Mouse (Mus musculus): ENCODE measurements at regions not wholly inside any gene's neighbourhood (a gene's known extent, or its start where the extent isn't known, plus 50 kb on each side); places are given as distances from the start of the nearest gene placed in this dataset.

GRCm38 (mm10) chr7:113133891-113134290, 73.4 kb upstream of the Arntl start:
- 87% methylated on average over 5 of the region's 5 CpGs for WGBS
- no peak overlapping the region for H3K9ac ChIP-seq
- no peaks in the 10 kb centered on the region for H3K9me3 ChIP-seq
- H3K27me3 ChIP-seq (replicated peaks), result no peaks in the 10 kb centered on the region
- no peaks in the 10 kb centered on the region for H3K4me1 ChIP-seq
- H3K27ac ChIP-seq, result no peak overlapping the region
- H3K36me3 ChIP-seq, result no peaks in the 10 kb centered on the region
- H3K4me2 ChIP-seq (replicated peaks), result no peak overlapping the region
- no peak overlapping the region for H3K4me3 ChIP-seq
- no peak for ATAC-seq (ENCODE audit: low FRiP score, low read depth)

GRCm38 (mm10) chr7:113140011-113140438, 67.2 kb upstream of the Arntl start:
- 85% methylated on average over 10 of the region's 10 CpGs for WGBS
- Histone ChIP-seq H3K4me3 (no peak overlapping the region), H3K9ac (no peak overlapping the region), H3K4me2 (replicated peaks) (no peak overlapping the region), H3K4me1 (peaks cover 9% of the 10 kb centered on the region; the same call in 1 of the 2 replicates), H3K27ac (no peak overlapping the region), H3K9me3 (no peaks in the 10 kb centered on the region), H3K27me3 (replicated peaks) (no peaks in the 10 kb centered on the region), H3K36me3 (no peaks in the 10 kb centered on the region)
- ATAC-seq (ENCODE audit: low FRiP score, low read depth), result no peak

GRCm38 (mm10) chr7:113141846-113142683, 65.2 kb upstream of the Arntl start:
- H3K27ac ChIP-seq, result no peak overlapping the region
- peak overlapping the region; percentile 32; the same call in 1 of the 2 replicates for H3K4me2 ChIP-seq (replicated peaks)
- H3K4me1 ChIP-seq, result peaks cover 9% of the 10 kb centered on the region; the same call in 1 of the 2 replicates
- no peak for ATAC-seq (ENCODE audit: low FRiP score, low read depth)
- 33% methylated on average over 10 of the region's 10 CpGs for WGBS
- no peaks in the 10 kb centered on the region for H3K36me3 ChIP-seq
- H3K9ac ChIP-seq, result no peak overlapping the region
- no peak overlapping the region for H3K4me3 ChIP-seq
- H3K9me3 ChIP-seq, result no peaks in the 10 kb centered on the region
- no peaks in the 10 kb centered on the region for H3K27me3 ChIP-seq (replicated peaks)

GRCm38 (mm10) chr7:113143552-113143951, 63.7 kb upstream of the Arntl start:
- Histone ChIP-seq H3K9ac (no peak overlapping the region), H3K4me1 (peaks cover 12% of the 10 kb centered on the region; the same call in 1 of the 2 replicates), H3K9me3 (no peaks in the 10 kb centered on the region), H3K27ac (no peak overlapping the region), H3K36me3 (no peaks in the 10 kb centered on the region), H3K4me2 (replicated peaks) (no peak overlapping the region), H3K4me3 (no peak overlapping the region), H3K27me3 (replicated peaks) (no peaks in the 10 kb centered on the region)
- no peak for ATAC-seq (ENCODE audit: low FRiP score, low read depth)
- WGBS, result 14% methylated on average over 7 of the region's 7 CpGs

- Histone ChIP-seq H3K9ac (no peak overlapping the region), H3K27ac (no peak overlapping the region), H3K4me2 (replicated peaks) (no peak overlapping the region), H3K9me3 (no peaks in the 10 kb centered on the region), H3K36me3 (no peaks in the 10 kb centered on the region), H3K4me3 (no peak overlapping the region), H3K27me3 (replicated peaks) (no peaks in the 10 kb centered on the region), H3K4me1 (peaks cover 12% of the 10 kb centered on the region; the same call in 1 of the 2 replicates)
- ATAC-seq (ENCODE audit: low FRiP score, low read depth), result no peak
- WGBS, result 90% methylated on average over 8 of the region's 8 CpGs
These were observed 62.2 kb upstream of the Arntl start for GRCm38 (mm10) chr7:113145046-113145445.

- no peak for ATAC-seq (ENCODE audit: low FRiP score, low read depth)
- H3K4me2 ChIP-seq (replicated peaks), result no peak overlapping the region
- no peak overlapping the region for H3K27ac ChIP-seq
- H3K27me3 ChIP-seq (replicated peaks), result no peaks in the 10 kb centered on the region
- 71% methylated on average over 2 of the region's 2 CpGs for WGBS
- H3K36me3 ChIP-seq, result no peaks in the 10 kb centered on the region
- no peaks in the 10 kb centered on the region for H3K9me3 ChIP-seq
- H3K9ac ChIP-seq, result no peak overlapping the region
- peaks cover 12% of the 10 kb centered on the region; the same call in 1 of the 2 replicates for H3K4me1 ChIP-seq
- H3K4me3 ChIP-seq, result no peak overlapping the region
These were observed 61.2 kb upstream of the Arntl start for GRCm38 (mm10) chr7:113146108-113146507.

GRCm38 (mm10) chr7:113146526-113146925, 60.7 kb upstream of the Arntl start:
- Histone ChIP-seq H3K4me1 (peaks cover 8% of the 10 kb centered on the region; the same call in 1 of the 2 replicates), H3K9ac (no peak overlapping the region), H3K4me3 (no peak overlapping the region), H3K27me3 (replicated peaks) (no peaks in the 10 kb centered on the region), H3K27ac (no peak overlapping the region), H3K4me2 (replicated peaks) (no peak overlapping the region), H3K36me3 (no peaks in the 10 kb centered on the region), H3K9me3 (no peaks in the 10 kb centered on the region)
- 91% methylated on average over 9 of the region's 9 CpGs for WGBS
- no peak for ATAC-seq (ENCODE audit: low FRiP score, low read depth)

- Histone ChIP-seq H3K27me3 (replicated peaks) (no peaks in the 10 kb centered on the region), H3K36me3 (no peaks in the 10 kb centered on the region), H3K4me1 (peaks cover 3% of the 10 kb centered on the region; the same call in 1 of the 2 replicates), H3K9ac (no peak overlapping the region), H3K4me2 (replicated peaks) (no peak overlapping the region), H3K4me3 (no peak overlapping the region), H3K9me3 (no peaks in the 10 kb centered on the region), H3K27ac (no peak overlapping the region)
- ATAC-seq (ENCODE audit: low FRiP score, low read depth), result no peak
- WGBS, result 40% methylated on average over 16 of the region's 16 CpGs
These were observed 59.6 kb upstream of the Arntl start for GRCm38 (mm10) chr7:113147391-113148332.

- H3K27ac ChIP-seq, result no peak overlapping the region
- no peak for ATAC-seq (ENCODE audit: low FRiP score, low read depth)
- H3K36me3 ChIP-seq, result no peaks in the 10 kb centered on the region
- no peaks in the 10 kb centered on the region for H3K27me3 ChIP-seq (replicated peaks)
- H3K4me2 ChIP-seq (replicated peaks), result no peak overlapping the region
- WGBS, result 96% methylated on average over 6 of the region's 6 CpGs
- no peaks in the 10 kb centered on the region for H3K9me3 ChIP-seq
- no peak overlapping the region for H3K9ac ChIP-seq
- no peak overlapping the region for H3K4me3 ChIP-seq
- H3K4me1 ChIP-seq, result peaks cover 3% of the 10 kb centered on the region; the same call in 1 of the 2 replicates
These were observed 58.6 kb upstream of the Arntl start for GRCm38 (mm10) chr7:113148700-113149099.

GRCm38 (mm10) chr7:113149966-113150470, 57.2 kb upstream of the Arntl start:
- Histone ChIP-seq H3K27me3 (replicated peaks) (no peaks in the 10 kb centered on the region), H3K4me2 (replicated peaks) (no peak overlapping the region), H3K4me3 (no peak overlapping the region), H3K27ac (no peak overlapping the region), H3K9me3 (no peaks in the 10 kb centered on the region), H3K36me3 (no peaks in the 10 kb centered on the region), H3K4me1 (peaks cover 3% of the 10 kb centered on the region; the same call in 1 of the 2 replicates), H3K9ac (no peak overlapping the region)
- WGBS, result 79% methylated on average over 4 of the region's 4 CpGs
- no peak for ATAC-seq (ENCODE audit: low FRiP score, low read depth)

GRCm38 (mm10) chr7:113150789-113151188, 56.5 kb upstream of the Arntl start:
- Histone ChIP-seq H3K9me3 (no peaks in the 10 kb centered on the region), H3K4me2 (replicated peaks) (no peak overlapping the region), H3K4me1 (peaks cover 3% of the 10 kb centered on the region; the same call in 1 of the 2 replicates), H3K9ac (no peak overlapping the region), H3K27me3 (replicated peaks) (no peaks in the 10 kb centered on the region), H3K4me3 (no peak overlapping the region), H3K36me3 (no peaks in the 10 kb centered on the region), H3K27ac (no peak overlapping the region)
- WGBS, result 71% methylated on average over 6 of the region's 6 CpGs
- ATAC-seq (ENCODE audit: low FRiP score, low read depth), result no peak

- ATAC-seq (ENCODE audit: low FRiP score, low read depth), result no peak
- H3K27me3 ChIP-seq (replicated peaks), result no peaks in the 10 kb centered on the region
- H3K36me3 ChIP-seq, result no peaks in the 10 kb centered on the region
- no peak overlapping the region for H3K4me3 ChIP-seq
- H3K4me2 ChIP-seq (replicated peaks), result no peak overlapping the region
- H3K27ac ChIP-seq, result no peak overlapping the region
- no peaks in the 10 kb centered on the region for H3K9me3 ChIP-seq
- no peak overlapping the region for H3K9ac ChIP-seq
- 67% methylated on average over 6 of the region's 6 CpGs for WGBS
- H3K4me1 ChIP-seq, result peaks cover 3% of the 10 kb centered on the region; the same call in 1 of the 2 replicates
These were observed 55.8 kb upstream of the Arntl start for GRCm38 (mm10) chr7:113151499-113151898.

All from neural tube, embryonic 12.5 days (tissue).